Mouse (Mus musculus) gastrocnemius, postnatal 10 days (tissue): Measurements from ENCODE around the gene H2-T22. TPM values are rescaled to one million over a fixed set of nuclear protein-coding genes. Genes with fewer than 3 reads are reported as not detected.

Experiments used
- DNase-seq: peaks from one replicate; pipeline ENCODE4 v3.0.0; 2021; ENCODE audit warnings: mixed read lengths
- total RNA-seq, 2 experiments: library from RNA; stranded (reverse); gene quantifications; 2 replicates each; pipeline ENCODE4 v1.2.3; 2021

The H2-T22 gene
- total RNA-seq, 2 experiments from 2014 or later, result 8.1 to 8.8 TPM

GRCm38 (mm10) chr17:35998545-35999305 lies 43.8 kb downstream of the H2-T22 start:
- DNase-seq, result no peak

DNA sequence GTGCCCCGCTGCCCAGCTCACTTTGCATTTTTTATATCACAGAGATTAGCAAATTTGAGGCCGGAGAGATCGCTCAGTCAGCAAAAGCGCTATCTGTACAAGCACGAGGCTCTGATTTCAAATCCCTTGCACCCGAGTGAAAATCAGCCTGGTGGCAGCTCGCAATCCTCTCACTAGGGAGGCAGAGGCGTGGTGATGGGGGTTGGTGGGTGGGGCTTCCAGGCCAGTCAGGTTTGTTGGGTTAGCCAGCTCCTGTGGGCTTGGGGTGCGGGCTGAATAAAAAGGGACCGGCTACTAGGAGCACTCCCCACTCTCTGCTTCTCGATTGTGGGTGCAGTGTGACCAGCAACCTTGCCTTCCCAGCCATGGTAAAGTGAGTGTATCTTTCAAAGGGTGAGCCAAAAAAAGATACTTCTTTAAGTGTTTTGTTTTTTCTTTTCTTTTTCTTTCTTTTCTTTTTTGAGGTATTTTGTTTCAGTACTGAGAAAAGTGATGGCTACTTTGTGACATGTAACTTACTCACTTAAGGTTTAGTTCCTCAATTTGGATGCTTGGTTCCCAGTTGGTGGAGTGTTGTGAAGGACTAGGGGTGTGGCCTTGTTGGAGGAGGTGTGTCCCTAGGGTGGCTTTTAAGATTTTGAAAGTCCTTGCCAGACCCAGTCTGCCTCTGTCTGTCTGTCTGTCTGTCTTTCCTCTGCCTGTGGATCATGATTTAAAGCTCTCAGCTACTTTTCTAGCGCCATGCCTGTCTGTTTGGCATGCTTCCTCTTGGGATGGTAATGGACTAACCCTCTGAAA lies 44.6 kb downstream of the H2-T22 start:
- DNase-seq, result no peak

GRCm38 (mm10) chr17:35996949-35997348 lies 45.6 kb downstream of the H2-T22 start:
- DNase-seq, result peak; percentile 92

DNA sequence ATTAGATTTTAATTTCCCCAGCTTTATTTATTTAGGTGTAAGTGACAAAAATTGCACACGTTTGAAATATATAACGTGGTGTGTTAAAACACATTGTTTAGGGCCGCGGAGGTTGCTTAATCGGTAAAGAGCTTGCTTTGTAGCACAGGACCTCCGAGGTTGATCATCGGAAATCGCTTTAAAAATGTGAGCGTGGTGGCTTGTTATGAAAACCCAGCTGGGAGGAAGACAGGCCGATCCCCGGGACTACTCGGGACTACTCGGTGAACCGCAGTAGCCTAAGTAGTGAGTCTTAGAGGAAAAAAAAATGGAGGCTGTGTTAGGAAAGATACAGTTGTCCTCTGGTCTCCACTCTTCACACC lies 47.7 kb downstream of the H2-T22 start:
- no peak for DNase-seq

DNA sequence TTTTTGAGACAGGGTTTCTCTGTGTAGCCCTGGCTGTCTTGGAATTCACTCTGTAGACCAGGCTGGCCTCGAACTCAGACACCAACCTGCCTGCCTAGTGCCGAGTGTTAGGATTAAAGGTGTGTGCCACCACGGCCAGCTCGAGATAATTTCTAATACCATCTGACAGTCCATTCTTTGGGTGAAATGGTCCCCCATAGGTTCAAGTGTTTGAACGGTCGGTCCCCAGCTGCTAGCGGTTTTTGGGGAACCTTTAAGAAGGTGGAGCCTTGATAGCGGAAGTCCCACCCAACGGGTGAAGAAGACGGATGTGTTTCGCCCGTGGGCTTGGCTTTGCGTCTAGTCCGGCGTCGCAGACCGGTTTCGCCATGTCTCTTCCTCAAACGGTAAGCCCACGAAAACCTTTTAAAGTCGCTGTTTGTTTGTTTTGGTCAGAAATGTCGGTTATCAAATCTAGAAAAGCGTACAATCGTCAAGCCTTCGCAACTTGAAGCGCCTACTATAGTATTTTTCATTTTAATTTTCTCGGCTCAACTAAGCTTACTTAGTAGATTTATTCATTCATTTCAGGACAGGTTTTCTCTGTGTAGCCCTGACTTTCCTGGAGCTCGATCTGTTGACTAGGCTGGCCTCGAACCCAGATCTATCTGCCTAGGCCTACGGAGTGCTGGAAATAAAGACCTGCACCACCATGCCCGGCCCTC lies 48.2 kb downstream of the H2-T22 start:
- peak; percentile 71 for DNase-seq

GRCm38 (mm10) chr17:35993675-35994074 lies 48.9 kb downstream of the H2-T22 start:
- DNase-seq, result peak; percentile 84

DNA sequence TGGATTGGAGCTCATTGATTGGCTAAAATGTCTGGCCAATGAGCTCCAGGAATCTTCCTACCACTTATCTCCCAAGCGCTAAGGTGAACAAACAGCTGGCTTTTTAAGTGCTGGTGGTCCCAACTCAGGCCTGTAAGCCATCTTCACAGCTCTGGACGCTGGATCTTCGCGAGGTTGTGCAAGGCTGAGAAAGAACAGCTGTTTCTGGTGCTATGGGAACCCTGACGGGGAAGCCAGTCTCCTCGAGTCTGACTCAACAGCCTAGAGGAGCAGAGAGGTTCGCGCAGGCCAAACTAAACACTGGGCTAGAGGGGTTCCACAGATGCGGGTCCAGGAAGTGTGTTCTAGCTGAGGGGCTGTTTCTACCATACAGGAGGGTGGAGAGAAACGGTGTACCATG lies 50.8 kb downstream of the H2-T22 start:
- DNase-seq, result no peak

Other genes starting within 250 kb of the H2-T22 start
- gene Ier3, start 221.1 kb downstream of the H2-T22 start, total RNA-seq, result 1 to 10 TPM; 4.5 to 5.8 TPM
- 10 to 100 TPM; 38.8 to 41.3 TPM for gene Flot1, start 219.5 kb downstream of the H2-T22 start, total RNA-seq
- gene Tubb5, start 204.4 kb downstream of the H2-T22 start, total RNA-seq, result 100 to 1,000 TPM; 205 to 251 TPM
- 10 to 100 TPM; 10.1 to 14.6 TPM for gene Mdc1, start 201.2 kb downstream of the H2-T22 start, total RNA-seq
- gene Nrm, start 181.4 kb downstream of the H2-T22 start, total RNA-seq, result 1 to 10 TPM; 7.8 to 9.7 TPM
- gene Ppp1r18, start 177.2 kb downstream of the H2-T22 start, total RNA-seq, result 10 to 100 TPM; 14.7 to 21.9 TPM
- gene Dhx16, start 162.9 kb downstream of the H2-T22 start, total RNA-seq, result 10 to 100 TPM; 12.6 to 16.8 TPM
- 10 to 100 TPM; 49.6 to 56.2 TPM for gene 2310061I04Rik, start 145.3 kb downstream of the H2-T22 start, total RNA-seq
- gene Atat1, start 132.7 kb downstream of the H2-T22 start, total RNA-seq, result 1 to 10 TPM; 6.4 to 9.8 TPM
- 10 to 100 TPM; 44.8 to 54.4 TPM for gene Mrps18b, start 126.4 kb downstream of the H2-T22 start, total RNA-seq
- 10 to 100 TPM; 31.4 to 47.1 TPM for gene Ppp1r10, start 126.3 kb downstream of the H2-T22 start, total RNA-seq
- gene Abcf1, start 73.0 kb downstream of the H2-T22 start, total RNA-seq, result 10 to 100 TPM; 65.7 to 71.6 TPM
- gene Gnl1, start 62.9 kb downstream of the H2-T22 start, total RNA-seq, result 10 to 100 TPM; 21.7 to 28.5 TPM
- gene Prr3, start 62.5 kb downstream of the H2-T22 start, total RNA-seq, result 1 to 10 TPM; 5.1 to 9.3 TPM
- gene H2-T24, start 22.2 kb downstream of the H2-T22 start, total RNA-seq, result under 1 TPM; 0.45 to 0.84 TPM
- gene H2-T23, start 9.9 kb downstream of the H2-T22 start, total RNA-seq, result 1 to 10 TPM; 5.2 to 6.7 TPM
- gene Gm6034, start 214 bp upstream of the H2-T22 start, total RNA-seq, result under 1 TPM in 1 of 2 experiments, not detected in 1; 0.16 TPM
- 1 to 10 TPM; 1.6 to 2.0 TPM for gene Gm11127, start 15.6 kb upstream of the H2-T22 start, total RNA-seq
- not detected for gene Gm19684, start 78.9 kb upstream of the H2-T22 start, total RNA-seq
- not detected for gene Gm7030, start 86.7 kb upstream of the H2-T22 start, total RNA-seq
- not detected for gene Gm8909, start 125.8 kb upstream of the H2-T22 start, total RNA-seq
- gene H2-T3, start 147.5 kb upstream of the H2-T22 start, total RNA-seq, result not detected
- gene Rpp21, start 215.3 kb upstream of the H2-T22 start, total RNA-seq, result 10 to 100 TPM; 26.3 to 28.5 TPM
- 1 to 10 TPM; 4.8 to 7.0 TPM for gene Trim39, start 229.5 kb upstream of the H2-T22 start, total RNA-seq
- gene H2-M10.2, start 243.7 kb upstream of the H2-T22 start, total RNA-seq, result not detected